Mouse (Mus musculus) CH12.LX (cell line): ENCODE data around the gene Gm17018. TPM values are rescaled to one million over a fixed set of nuclear protein-coding genes. Genes with fewer than 3 reads are reported as not detected.

Experiments used
- DNase-seq: peaks from one replicate; pipeline ENCODE4 v3.0.0-alpha.2; 2013; ENCODE audit errors: extremely low read depth
- H3K27ac ChIP-seq: 2 replicates; pipeline ENCODE4 v1.5.1; 2012; ENCODE audit warnings: low read depth, mild to moderate bottlenecking, control low read depth, moderate library complexity; ENCODE audit not compliant: insufficient read depth
- H3K27me3 ChIP-seq: replicated peaks from 2 replicates; pipeline ENCODE3; 2012; ENCODE audit warnings: inconsistent platforms
- H3K36me3 ChIP-seq, 2 experiments: replicated peaks in 1 of 2; 2 replicates each; pipeline versions ENCODE3 to v1.6.1; 2012; ENCODE audit warnings: inconsistent platforms in 1 of 2, low read length in 1 of 2, mild to moderate bottlenecking in 1 of 2, mixed read lengths in 1 of 2, moderate library complexity in 1 of 2; ENCODE audit not compliant: control insufficient read depth in 1 of 2, insufficient read depth in 1 of 2
- H3K4me1 ChIP-seq, 2 experiments: 2 replicates each; pipeline ENCODE4 v1.6.1; 2012; ENCODE audit warnings: inconsistent platforms in 1 of 2, moderate library complexity in 1 of 2; ENCODE audit not compliant: insufficient read depth in 2 of 2, control insufficient read depth in 1 of 2
- H3K4me2 ChIP-seq: 2 replicates; pipeline ENCODE4 v1.6.1; 2012; ENCODE audit warnings: low read depth, mild to moderate bottlenecking, control low read depth; ENCODE audit not compliant: poor library complexity, insufficient read depth, severe bottlenecking
- H3K4me3 ChIP-seq, 3 experiments: fragments of 150-350 bp in 1 of 3; sonication (generic) in 1 of 3; replicated peaks in 1 of 3; 2 replicates each; pipeline versions ENCODE3 to v1.5.1; 2011 to 2012; ENCODE audit warnings: low read depth in 2 of 3, low read length in 2 of 3, mild to moderate bottlenecking in 2 of 3, moderate library complexity in 2 of 3, control low read depth in 1 of 3, improper control_type of control experiment in 1 of 3, inconsistent platforms in 1 of 3, mixed read lengths in 1 of 3; ENCODE audit not compliant: poor library complexity in 1 of 3
- H3K79me2 ChIP-seq: replicated peaks from 2 replicates; pipeline ENCODE4 v1.6.1; 2012; ENCODE audit warnings: mild to moderate bottlenecking, moderate library complexity; ENCODE audit not compliant: control insufficient read depth, poor library complexity, insufficient read depth, severe bottlenecking; ENCODE audit errors: extremely low read depth
- H3K9ac ChIP-seq: 2 replicates; pipeline ENCODE4 v1.6.1; 2012; ENCODE audit warnings: low read depth, mild to moderate bottlenecking, control low read depth, moderate library complexity; ENCODE audit not compliant: insufficient read depth
- H3K9me3 ChIP-seq: replicated peaks from 2 replicates; pipeline ENCODE3; 2012; ENCODE audit warnings: low read length, inconsistent platforms, mixed read lengths
- CHD1 ChIP-seq: IDR thresholded peaks from 2 replicates; pipeline ENCODE4 v1.6.1; 2012; ENCODE audit warnings: low read depth, low read length, improper control_type of control experiment, inconsistent platforms
- E2F4 ChIP-seq: IDR thresholded peaks from 2 replicates; pipeline ENCODE4 v1.6.1; 2011; ENCODE audit warnings: low read depth, low read length, improper control_type of control experiment; ENCODE audit not compliant: insufficient replicate concordance
- EP300 ChIP-seq: IDR thresholded peaks from 2 replicates; pipeline ENCODE4 v1.6.1; 2011; ENCODE audit warnings: low read length, improper control_type of control experiment
- HCFC1 ChIP-seq: IDR thresholded peaks from 2 replicates; pipeline ENCODE4 v1.6.1; 2012; ENCODE audit warnings: low read depth, mild to moderate bottlenecking, inconsistent platforms, low read length, improper control_type of control experiment
- MAX ChIP-seq: IDR thresholded peaks from 2 replicates; pipeline ENCODE4 v1.6.1; 2011; ENCODE audit warnings: low read length, improper control_type of control experiment
- MAZ ChIP-seq: IDR thresholded peaks from 2 replicates; pipeline ENCODE4 v1.6.1; 2012; ENCODE audit warnings: low read depth, mild to moderate bottlenecking, inconsistent platforms, low read length, improper control_type of control experiment, moderate library complexity
- MEF2A ChIP-seq: IDR thresholded peaks from 2 replicates; pipeline ENCODE4 v1.6.1; 2014; ENCODE audit warnings: low read depth, mild to moderate bottlenecking, inconsistent platforms, low read length, improper control_type of control experiment, borderline replicate concordance
- NELFE ChIP-seq: IDR thresholded peaks from 2 replicates; pipeline ENCODE4 v1.6.1; 2011; ENCODE audit warnings: low read depth, low read length, improper control_type of control experiment
- NRF1 ChIP-seq: IDR thresholded peaks from 2 replicates; pipeline ENCODE4 v1.6.1; 2014; ENCODE audit warnings: low read depth, mild to moderate bottlenecking, inconsistent platforms, low read length, improper control_type of control experiment, moderate library complexity
- POLR2AphosphoS2 ChIP-seq: IDR thresholded peaks from 2 replicates; pipeline ENCODE4 v1.6.1; 2011; ENCODE audit warnings: low read depth, low read length, improper control_type of control experiment
- RCOR1 ChIP-seq: conservative IDR thresholded peaks from 2 replicates; pipeline ENCODE4 v1.6.1; 2012; ENCODE audit warnings: low read depth, mild to moderate bottlenecking, inconsistent platforms, low read length, improper control_type of control experiment
- USF1 ChIP-seq: IDR thresholded peaks from 2 replicates; pipeline ENCODE4 v1.6.1; 2014; ENCODE audit warnings: low read depth, mild to moderate bottlenecking, inconsistent platforms, low read length, improper control_type of control experiment
- ZKSCAN1 ChIP-seq: IDR thresholded peaks from 2 replicates; pipeline ENCODE4 v1.6.1; 2012; ENCODE audit warnings: low read depth, inconsistent platforms, low read length, improper control_type of control experiment, borderline replicate concordance
- dilution Hi-C: fragments of 300-500 bp; cut with MboI; formaldehyde crosslinking; loops from 2 replicates; pipeline ENCODE4 v1.14.3; 2020; ENCODE audit warnings: low sequenced_read_pairs; ENCODE audit not compliant: extremely low pct_unique_long_range_greater_than_20kb, extremely low pct_ligation_motif_present
- in situ Hi-C: fragments of 300-500 bp; cut with MboI; formaldehyde crosslinking; loops from 3 replicates; pipeline ENCODE4 v1.14.3; 2019; ENCODE audit warnings: low sequenced_read_pairs, low pct_ligation_motif_present, low pct_unique_long_range_greater_than_20kb, mixed read lengths
- polyA plus RNA-seq: library from polyadenylated mRNA; unstranded; fragments of >175 nt; gene quantifications from 2 replicates; pipeline ENCODE4 v1.2.1, GENCODE M21; 2012; ENCODE audit warnings: low read depth; ENCODE audit not compliant: insufficient read length
- total RNA-seq, 2 experiments: library from RNA; depleted of rRNA; stranded (reverse); fragments of 300-350 nt in 1 of 2; fragments of >200 nt in 1 of 2; gene quantifications; 2 replicates each; pipeline ENCODE4 v1.2.3; 2012 to 2014

Gene Gm17018
- total and polyA plus RNA-seq, 3 experiments, result 18.5 to 40.4 (median 34.4) TPM

GRCm38 (mm10) chr19:45574941-45575631, 14.7 kb downstream of the Gm17018 start:
- H3K27me3 ChIP-seq, result no peaks in the 10 kb centered on the region
- H3K9me3 ChIP-seq, result no peaks in the 10 kb centered on the region
- dilution Hi-C loops (no loop called here), in situ Hi-C loops (loop anchor here (5.0 to 25.0 kb wide), 2 partner anchors 172 to 437 kb away; partner anchors contain the start of genes Hps6 and Npm3)
- H3K4me3 ChIP-seq, result no peak overlapping the region
- no peak for TF ChIP-seq MEF2A
- TF ChIP-seq NELFE, result no peak
- peaks cover 0 to 19% of the 10 kb centered on the region in 2 experiments; a peak in 2 of 4 replicates for H3K4me1 ChIP-seq
- no peak overlapping the region for H3K9ac ChIP-seq
- DNase-seq, result no peak
- H3K27ac ChIP-seq, result no peak overlapping the region
- no peaks in the 10 kb centered on the region for H3K79me2 ChIP-seq
- H3K36me3 ChIP-seq, result peaks cover 47 to 89% of the 10 kb centered on the region in 2 experiments
- no peak overlapping the region for H3K4me2 ChIP-seq

GRCm38 (mm10) chr19:45575632-45576001, 15.2 kb downstream of the Gm17018 start:
- H3K4me3 ChIP-seq, result no peak overlapping the region
- no peak for DNase-seq
- H3K27me3 ChIP-seq, result no peaks in the 10 kb centered on the region
- no peaks in the 10 kb centered on the region for H3K9me3 ChIP-seq
- H3K79me2 ChIP-seq, result no peaks in the 10 kb centered on the region
- in situ Hi-C loops, result no loop called here
- H3K36me3 ChIP-seq, result peaks cover 47 to 91% of the 10 kb centered on the region in 2 experiments
- no peak overlapping the region for H3K9ac ChIP-seq
- no peak overlapping the region for H3K4me2 ChIP-seq
- no peak overlapping the region for H3K27ac ChIP-seq
- dilution Hi-C loops, result no loop called here
- no peak for TF ChIP-seq MAX
- TF ChIP-seq EP300, result no peak
- TF ChIP-seq CHD1, result no peak
- no peak for TF ChIP-seq RCOR1
- no peak for TF ChIP-seq NRF1
- TF ChIP-seq E2F4, result no peak
- no peak for TF ChIP-seq POLR2AphosphoS2
- no peak for TF ChIP-seq USF1
- TF ChIP-seq HCFC1, result no peak
- TF ChIP-seq MAZ, result no peak
- TF ChIP-seq ZKSCAN1, result no peak
- peaks cover 0 to 19% of the 10 kb centered on the region in 2 experiments; a peak in 2 of 4 replicates for H3K4me1 ChIP-seq
